Mouse (Mus musculus): ENCODE results near the gene Trmt13.
A peak's percentile ranks its signal among the peaks of the same experiment; 100 is the strongest.

Trmt13 gene

GRCm38 (mm10) chr3:116547430-116547829, 67.0 kb downstream of the Trmt13 start:
- no peak for DNase-seq (ENCODE audit: extremely low spot score, low spot score)

- no peak for DNase-seq (ENCODE audit: extremely low spot score, low spot score)
These were observed 71.9 kb downstream of the Trmt13 start for GRCm38 (mm10) chr3:116542532-116542931.

GRCm38 (mm10) chr3:116542070-116542469, 72.3 kb downstream of the Trmt13 start:
- no peak for DNase-seq (ENCODE audit: extremely low spot score, low spot score)

- peak; percentile 33 for DNase-seq (ENCODE audit: extremely low spot score, low spot score)
These were observed 77.2 kb downstream of the Trmt13 start for GRCm38 (mm10) chr3:116537200-116537573.

GRCm38 (mm10) chr3:116536428-116537199, 77.8 kb downstream of the Trmt13 start:
- DNase-seq (ENCODE audit: extremely low spot score, low spot score): peak; percentile 26

All from neural tube, embryonic 10.5 days (tissue).